ENCODE assay signal across 10 mouse cellular contexts in the genomic region with DNA sequence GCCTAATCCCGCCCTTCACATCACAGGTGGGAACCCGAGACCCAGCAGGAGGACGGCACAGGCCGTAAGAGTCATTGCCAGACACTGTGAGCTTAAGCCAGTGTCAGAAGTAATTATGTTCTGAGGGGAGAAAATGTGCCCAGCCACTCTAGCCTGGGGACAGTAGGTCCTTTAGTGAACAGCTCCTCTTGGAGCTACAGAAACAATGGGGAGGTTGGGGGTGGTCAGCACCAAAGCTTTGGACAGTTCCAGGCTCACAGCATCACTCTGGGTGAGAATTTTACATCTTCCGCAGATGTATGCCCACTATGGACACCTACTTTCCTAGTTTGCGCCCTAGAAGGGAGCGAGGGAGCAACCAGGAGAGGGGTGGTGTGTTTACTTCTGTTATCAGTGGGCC.
DNase-seq lines count a peak whose midpoint lies in the region; ATAC-seq and TF ChIP-seq lines count a peak whose summit lies in the region.
"Had no signal": no experiment of that assay in that cellular context is flagged by ENCODE, and none has a peak within 500 bp of the region (broad histone marks: within the 10 kb centered on the region; RNA-seq: fewer than 3 reads in every experiment).

No protein-coding gene starts in this region.

- 26% methylated on average over 7 of the region's 7 CpGs for WGBS in heart, postnatal 0 days
- 48% methylated on average over 7 of the region's 7 CpGs for WGBS in neural tube, embryonic 15.5 days
- WGBS in stomach, postnatal 0 days: 18% methylated on average over 7 of the region's 7 CpGs

- intact Hi-C loops in heart, postnatal 25 days (cut with DNase I): loop anchor here (10.0 kb wide), 1 partner anchor 109 kb away; no protein-coding TSS in a partner anchor

- peak; percentile 27 for DNase-seq in heart, postnatal 0 days (ENCODE audit: low spot score)
- no peak for DNase-seq in heart, postnatal 25 days (ENCODE audit: low spot score)
- peak; percentile 33 for DNase-seq in neural tube, embryonic 10.5 days (ENCODE audit: extremely low spot score, low spot score)
- peak; percentile 28 for DNase-seq in embryo, embryonic 9.5 days (ENCODE audit: extremely low spot score)
- DNase-seq in stomach, postnatal 0 days (ENCODE audit: low spot score): peak; percentile 27
- no peak for DNase-seq in cerebellum, postnatal 25 days
- DNase-seq in layer of hippocampus, postnatal 14 days (ENCODE audit: low spot score in 2 of 2): no peak
- DNase-seq: cerebellum, adult 11 months; thymus, postnatal 25 days had no signal

- H3K27ac ChIP-seq in heart, postnatal 0 days (ENCODE audit: low read depth): no peak overlapping the region
- no peak overlapping the region for H3K27ac ChIP-seq in neural tube, embryonic 15.5 days (replicated peaks)
- no peak overlapping the region for H3K27ac ChIP-seq in stomach, postnatal 0 days (replicated peaks)

- no peak overlapping the region for H3K4me2 ChIP-seq in heart, postnatal 0 days (ENCODE audit: low read depth, low read length)
- H3K4me2 ChIP-seq in neural tube, embryonic 15.5 days: no peak overlapping the region
- no peak overlapping the region for H3K4me2 ChIP-seq in stomach, postnatal 0 days (replicated peaks; ENCODE audit: low read depth)

- no peak for TF ChIP-seq CTCF in heart, postnatal 0 days (IDR thresholded peaks at IDR 0.05; ENCODE audit: low read depth)
- TF ChIP-seq CTCF in stomach, postnatal 0 days (IDR thresholded peaks at IDR 0.05; ENCODE audit: low read depth): no peak

- no peaks in the 10 kb centered on the region for H3K27me3 ChIP-seq in heart, postnatal 0 days (ENCODE audit: control insufficient read depth, insufficient read depth, low read length)
- no peaks in the 10 kb centered on the region for H3K27me3 ChIP-seq in neural tube, embryonic 15.5 days (replicated peaks)
- H3K27me3 ChIP-seq in stomach, postnatal 0 days (ENCODE audit: control insufficient read depth, insufficient read depth, low read length): no peaks in the 10 kb centered on the region

- H3K36me3 ChIP-seq in heart, postnatal 0 days (replicated peaks; ENCODE audit: control insufficient read depth, insufficient read depth, low read length): no peaks in the 10 kb centered on the region
- H3K36me3 ChIP-seq in neural tube, embryonic 15.5 days: no peaks in the 10 kb centered on the region
- H3K36me3 ChIP-seq in stomach, postnatal 0 days (ENCODE audit: control insufficient read depth, insufficient read depth, low read length): no peaks in the 10 kb centered on the region

- H3K4me1 ChIP-seq in heart, postnatal 0 days (ENCODE audit: control insufficient read depth, insufficient read depth): peaks cover 15% of the 10 kb centered on the region
- no peaks in the 10 kb centered on the region for H3K4me1 ChIP-seq in neural tube, embryonic 15.5 days
- no peaks in the 10 kb centered on the region for H3K4me1 ChIP-seq in stomach, postnatal 0 days (replicated peaks; ENCODE audit: control insufficient read depth, insufficient read depth)

- H3K9me3 ChIP-seq in heart, postnatal 0 days (replicated peaks; ENCODE audit: control insufficient read depth, low read length): no peaks in the 10 kb centered on the region
- H3K9me3 ChIP-seq in neural tube, embryonic 15.5 days (replicated peaks): no peaks in the 10 kb centered on the region
- H3K9me3 ChIP-seq in stomach, postnatal 0 days (ENCODE audit: control insufficient read depth, low read length): no peaks in the 10 kb centered on the region

- TF ChIP-seq EP300 in heart, postnatal 0 days (IDR thresholded peaks at IDR 0.05; ENCODE audit: low read depth): no peak
- TF ChIP-seq EP300 in stomach, postnatal 0 days (optimal IDR thresholded peaks at IDR 0.05): no peak

- no peak for ATAC-seq in heart, postnatal 0 days (ENCODE audit: insufficient read depth, low read depth)
- no peak for ATAC-seq in neural tube, embryonic 15.5 days (ENCODE audit: low FRiP score)
- ATAC-seq in stomach, postnatal 0 days (ENCODE audit: low FRiP score, low TSS enrichment): no peak

- H3K9ac ChIP-seq in heart, postnatal 0 days (replicated peaks; ENCODE audit: low read depth, low read length): no peak overlapping the region
- H3K9ac ChIP-seq in neural tube, embryonic 15.5 days (replicated peaks): no peak overlapping the region
- no peak overlapping the region for H3K9ac ChIP-seq in stomach, postnatal 0 days (ENCODE audit: low read length)

- no peak overlapping the region for H3K4me3 ChIP-seq in heart, postnatal 0 days (ENCODE audit: low read depth, low read length)
- H3K4me3 ChIP-seq in neural tube, embryonic 15.5 days (replicated peaks): no peak overlapping the region
- no peak overlapping the region for H3K4me3 ChIP-seq in stomach, postnatal 0 days (ENCODE audit: low read depth, low read length)

Comparison
In these comparisons a context has a peak if more than half of its experiments do, and no peak if none do; other contexts are left out.
1. DNase-seq: peak in heart, postnatal 0 days (single experiment), neural tube, embryonic 10.5 days (single experiment), embryo, embryonic 9.5 days (single experiment) and stomach, postnatal 0 days (single experiment); none in heart, postnatal 25 days (single experiment), cerebellum, postnatal 25 days (0 of 2) and layer of hippocampus, postnatal 14 days (0 of 2).